Mouse (Mus musculus): ENCODE measurements at regions not wholly inside any gene's neighbourhood (a gene's known extent, or its start where the extent isn't known, plus 50 kb on each side); places are given as distances from the start of the nearest gene placed in this dataset.

GRCm38 (mm10) chr13:83376097-83376797 is 127.6 kb upstream of the Mef2c start:
- no peak for DNase-seq (ENCODE audit: low spot score)
- H3K4me2 ChIP-seq (ENCODE audit: low read depth, low read length, poor library complexity, severe bottlenecking), result no peak overlapping the region
- no peaks in the 10 kb centered on the region for H3K9me3 ChIP-seq (ENCODE audit: low read length)
- H3K4me3 ChIP-seq (ENCODE audit: low read depth, low read length), result no peak overlapping the region
- no peaks in the 10 kb centered on the region for H3K36me3 ChIP-seq (ENCODE audit: insufficient read depth, low read length)
- no peak overlapping the region for H3K27ac ChIP-seq (ENCODE audit: low read depth, low read length)
- ATAC-seq (ENCODE audit: low FRiP score), result no peak
- no peaks in the 10 kb centered on the region for H3K27me3 ChIP-seq (ENCODE audit: insufficient read depth, low read length)
- no peak for TF ChIP-seq CTCF (IDR thresholded peaks at IDR 0.05)
- 95% methylated on average over 8 of the region's 8 CpGs for WGBS
- H3K9ac ChIP-seq (replicated peaks; ENCODE audit: low read length, poor library complexity, severe bottlenecking), result no peak overlapping the region
- H3K4me1 ChIP-seq (ENCODE audit: insufficient read depth, low read length), result no peaks in the 10 kb centered on the region

DNA sequence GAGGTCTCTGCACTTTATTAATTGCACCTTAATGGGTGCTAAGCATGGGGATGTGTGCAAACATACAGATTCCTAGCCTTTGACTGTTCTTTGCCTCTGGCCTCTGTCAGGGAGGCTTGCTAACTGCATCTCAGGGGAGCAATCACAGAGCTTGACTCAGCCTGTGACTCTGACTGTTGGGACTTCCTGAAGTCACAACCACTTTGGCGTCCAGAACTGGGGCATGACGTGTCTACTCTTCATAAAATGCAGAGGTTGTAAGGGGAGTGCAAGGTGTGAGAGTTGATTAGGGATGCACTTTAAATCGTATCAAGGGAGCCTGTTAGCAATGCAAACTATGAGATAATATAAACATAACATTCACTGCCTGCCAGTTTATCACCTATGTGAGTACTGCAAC is 125.2 kb upstream of the Mef2c start:
- no peaks in the 10 kb centered on the region for H3K27me3 ChIP-seq (ENCODE audit: insufficient read depth, low read length)
- WGBS, result 69% methylated on average over 3 of the region's 3 CpGs
- H3K4me1 ChIP-seq (ENCODE audit: insufficient read depth, low read length), result no peaks in the 10 kb centered on the region
- no peak for TF ChIP-seq CTCF (IDR thresholded peaks at IDR 0.05)
- DNase-seq (ENCODE audit: low spot score) (no peak), ATAC-seq (ENCODE audit: low FRiP score) (no peak)
- H3K4me2 ChIP-seq (ENCODE audit: low read depth, low read length, poor library complexity, severe bottlenecking), result no peak overlapping the region
- no peaks in the 10 kb centered on the region for H3K36me3 ChIP-seq (ENCODE audit: insufficient read depth, low read length)
- H3K4me3 ChIP-seq (ENCODE audit: low read depth, low read length), result no peak overlapping the region
- H3K9me3 ChIP-seq (ENCODE audit: low read length), result no peaks in the 10 kb centered on the region
- no peak overlapping the region for H3K27ac ChIP-seq (ENCODE audit: low read depth, low read length)
- no peak overlapping the region for H3K9ac ChIP-seq (replicated peaks; ENCODE audit: low read length, poor library complexity, severe bottlenecking)

GRCm38 (mm10) chr13:83382609-83383008 is 121.2 kb upstream of the Mef2c start:
- H3K9me3 ChIP-seq (ENCODE audit: low read length), result no peaks in the 10 kb centered on the region
- DNase-seq (ENCODE audit: low spot score) (no peak), ATAC-seq (ENCODE audit: low FRiP score) (no peak)
- H3K27ac ChIP-seq (ENCODE audit: low read depth, low read length), result no peak overlapping the region
- no peak overlapping the region for H3K9ac ChIP-seq (replicated peaks; ENCODE audit: low read length, poor library complexity, severe bottlenecking)
- H3K4me1 ChIP-seq (ENCODE audit: insufficient read depth, low read length), result no peaks in the 10 kb centered on the region
- no peak for TF ChIP-seq CTCF (IDR thresholded peaks at IDR 0.05)
- no peaks in the 10 kb centered on the region for H3K27me3 ChIP-seq (ENCODE audit: insufficient read depth, low read length)
- H3K4me2 ChIP-seq (ENCODE audit: low read depth, low read length, poor library complexity, severe bottlenecking), result no peak overlapping the region
- H3K4me3 ChIP-seq (ENCODE audit: low read depth, low read length), result no peak overlapping the region
- WGBS, result 89% methylated on average over 3 of the region's 3 CpGs
- no peaks in the 10 kb centered on the region for H3K36me3 ChIP-seq (ENCODE audit: insufficient read depth, low read length)

DNA sequence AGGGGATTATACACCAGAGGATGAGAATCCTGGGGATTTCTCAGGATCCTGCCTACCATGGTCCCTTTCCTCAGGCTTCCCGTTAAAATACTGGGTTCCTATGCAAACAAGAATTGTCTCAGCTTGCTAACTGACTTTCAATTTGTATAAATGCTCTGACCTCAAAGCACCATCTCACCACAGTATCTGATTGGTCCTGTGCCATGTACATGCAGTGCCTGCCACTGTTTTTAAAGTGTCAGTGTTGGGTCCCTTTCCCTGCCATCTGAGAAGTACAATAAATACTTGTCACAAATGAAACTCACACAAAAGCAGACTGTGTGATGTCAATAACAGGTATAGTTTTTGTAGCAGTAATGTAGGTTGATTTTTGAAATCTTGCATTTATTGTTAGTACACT is 109.1 kb upstream of the Mef2c start:
- Histone ChIP-seq H3K27me3 (ENCODE audit: insufficient read depth, low read length) (no peaks in the 10 kb centered on the region), H3K36me3 (ENCODE audit: insufficient read depth, low read length) (no peaks in the 10 kb centered on the region), H3K4me3 (ENCODE audit: low read depth, low read length) (no peak overlapping the region), H3K4me1 (ENCODE audit: insufficient read depth, low read length) (no peaks in the 10 kb centered on the region; the same call in 1 of the 2 replicates), H3K27ac (ENCODE audit: low read depth, low read length) (no peak overlapping the region), H3K4me2 (ENCODE audit: low read depth, low read length, poor library complexity, severe bottlenecking) (no peak overlapping the region), H3K9ac (replicated peaks; ENCODE audit: low read length, poor library complexity, severe bottlenecking) (no peak overlapping the region), H3K9me3 (ENCODE audit: low read length) (no peaks in the 10 kb centered on the region)
- WGBS, result 22% methylated on average over 1 of the region's 1 CpGs
- DNase-seq (ENCODE audit: low spot score), result no peak
- no peak for TF ChIP-seq CTCF (IDR thresholded peaks at IDR 0.05)
- no peak for ATAC-seq (ENCODE audit: low FRiP score)

GRCm38 (mm10) chr13:83399381-83399780 is 104.5 kb upstream of the Mef2c start:
- ATAC-seq (ENCODE audit: low FRiP score), result no peak
- H3K4me1 ChIP-seq (ENCODE audit: insufficient read depth, low read length), result no peaks in the 10 kb centered on the region; the same call in 1 of the 2 replicates
- no peaks in the 10 kb centered on the region for H3K9me3 ChIP-seq (ENCODE audit: low read length)
- no peak overlapping the region for H3K4me2 ChIP-seq (ENCODE audit: low read depth, low read length, poor library complexity, severe bottlenecking)
- no peak for TF ChIP-seq CTCF (IDR thresholded peaks at IDR 0.05)
- 95% methylated on average over 6 of the region's 6 CpGs for WGBS
- DNase-seq (ENCODE audit: low spot score), result no peak
- no peaks in the 10 kb centered on the region for H3K36me3 ChIP-seq (ENCODE audit: insufficient read depth, low read length)
- H3K27ac ChIP-seq (ENCODE audit: low read depth, low read length), result no peak overlapping the region
- no peak overlapping the region for H3K9ac ChIP-seq (replicated peaks; ENCODE audit: low read length, poor library complexity, severe bottlenecking)
- H3K27me3 ChIP-seq (ENCODE audit: insufficient read depth, low read length), result no peaks in the 10 kb centered on the region
- no peak overlapping the region for H3K4me3 ChIP-seq (ENCODE audit: low read depth, low read length)

- Histone ChIP-seq H3K9ac (replicated peaks; ENCODE audit: low read length, poor library complexity, severe bottlenecking) (no peak overlapping the region), H3K4me1 (ENCODE audit: insufficient read depth, low read length) (no peaks in the 10 kb centered on the region), H3K9me3 (ENCODE audit: low read length) (no peaks in the 10 kb centered on the region), H3K36me3 (ENCODE audit: insufficient read depth, low read length) (no peaks in the 10 kb centered on the region), H3K4me2 (ENCODE audit: low read depth, low read length, poor library complexity, severe bottlenecking) (no peak overlapping the region), H3K27me3 (ENCODE audit: insufficient read depth, low read length) (no peaks in the 10 kb centered on the region), H3K4me3 (ENCODE audit: low read depth, low read length) (no peak overlapping the region), H3K27ac (ENCODE audit: low read depth, low read length) (no peak overlapping the region)
- no peak for ATAC-seq (ENCODE audit: low FRiP score)
- no peak for DNase-seq (ENCODE audit: low spot score)
- 83% methylated on average over 6 of the region's 6 CpGs for WGBS
- TF ChIP-seq CTCF (IDR thresholded peaks at IDR 0.05), result no peak
Measured at GRCm38 (mm10) chr13:83439619-83440436, 64.0 kb upstream of the Mef2c start.

All from midbrain, postnatal 0 days (tissue).